Mouse (Mus musculus): ENCODE measurements around the gene Zcchc8. TPM values are rescaled to one million over a fixed set of nuclear protein-coding genes. Genes with fewer than 3 reads are reported as not detected.
"Not testable (repeated sequence)": the region's sequence is repeated elsewhere in the genome, so short reads cannot be mapped to it uniquely, and the experiment has no call there.

Zcchc8 gene
- 114 and 117 TPM in 2 replicates for polyA plus RNA-seq (2011; ENCODE audit: insufficient read depth, insufficient read length, low read depth, missing spikeins)

GRCm38 (mm10) chr5:123720328-123721311 lies at the start of gene Zcchc8:
Zcchc8 (minus strand) TSS chr5:123721100.
- TF ChIP-seq EP300 (IDR thresholded peaks at IDR 0.05; ENCODE audit: insufficient read depth, low read depth, low read length), result no peak
- peak; percentile 46 for TF ChIP-seq POLR2A (IDR thresholded peaks at IDR 0.05; ENCODE audit: insufficient read depth, low read length)
- Histone ChIP-seq H3K9me3 (replicated peaks; ENCODE audit: control insufficient read depth, insufficient read depth, low read length, poor library complexity, severe bottlenecking) (no peaks in the 10 kb centered on the region), H3K4me1 (ENCODE audit: control insufficient read depth, insufficient read depth, low read length) (no peaks in the 10 kb centered on the region), H3K27me3 (ENCODE audit: control insufficient read depth, insufficient read depth, low read length, poor library complexity, severe bottlenecking) (no peaks in the 10 kb centered on the region), H3K4me3 (ENCODE audit: low read depth, low read length) (peak within 1 kb of the TSS; percentile 96), H3K9ac (ENCODE audit: low read depth, poor library complexity, severe bottlenecking) (peak within 1 kb of the TSS; percentile 92), H3K36me3 (ENCODE audit: control insufficient read depth, insufficient read depth, low read length, poor library complexity, severe bottlenecking) (peaks cover 8% of the 10 kb centered on the region), H3K27ac (ENCODE audit: insufficient read depth, low read length) (no peak within 1 kb of the TSS)

- not testable (repeated sequence) for H3K27ac ChIP-seq (ENCODE audit: insufficient read depth, low read length); H3K9me3 ChIP-seq (replicated peaks; ENCODE audit: control insufficient read depth, insufficient read depth, low read length, poor library complexity, severe bottlenecking); H3K4me1 ChIP-seq (ENCODE audit: control insufficient read depth, insufficient read depth, low read length); H3K27me3 ChIP-seq (ENCODE audit: control insufficient read depth, insufficient read depth, low read length, poor library complexity, severe bottlenecking); H3K4me3 ChIP-seq (ENCODE audit: low read depth, low read length); H3K9ac ChIP-seq (ENCODE audit: low read depth, poor library complexity, severe bottlenecking)
- peaks cover 59% of the 10 kb centered on the region for H3K36me3 ChIP-seq (ENCODE audit: control insufficient read depth, insufficient read depth, low read length, poor library complexity, severe bottlenecking)
Measured at GRCm38 (mm10) chr5:123766455-123766854, 45.6 kb upstream of the Zcchc8 start.

GRCm38 (mm10) chr5:123765506-123765905 lies 44.6 kb upstream of the Zcchc8 start:
- no peak overlapping the region for H3K9ac ChIP-seq (ENCODE audit: low read depth, poor library complexity, severe bottlenecking)
- H3K27ac ChIP-seq (ENCODE audit: insufficient read depth, low read length), result no peak overlapping the region
- H3K4me1 ChIP-seq (ENCODE audit: control insufficient read depth, insufficient read depth, low read length), result no peaks in the 10 kb centered on the region
- no peaks in the 10 kb centered on the region for H3K27me3 ChIP-seq (ENCODE audit: control insufficient read depth, insufficient read depth, low read length, poor library complexity, severe bottlenecking)
- no peaks in the 10 kb centered on the region for H3K9me3 ChIP-seq (replicated peaks; ENCODE audit: control insufficient read depth, insufficient read depth, low read length, poor library complexity, severe bottlenecking)
- no peak overlapping the region for H3K4me3 ChIP-seq (ENCODE audit: low read depth, low read length)
- no peak for TF ChIP-seq CTCF (IDR thresholded peaks at IDR 0.05; ENCODE audit: low read depth, low read length)
- TF ChIP-seq EP300 (IDR thresholded peaks at IDR 0.05; ENCODE audit: insufficient read depth, low read depth, low read length), result no peak
- TF ChIP-seq POLR2A (IDR thresholded peaks at IDR 0.05; ENCODE audit: insufficient read depth, low read length), result no peak
- H3K36me3 ChIP-seq (ENCODE audit: control insufficient read depth, insufficient read depth, low read length, poor library complexity, severe bottlenecking), result peaks cover 52% of the 10 kb centered on the region

- peak within 1 kb of the TSS; percentile 99 for H3K9ac ChIP-seq (ENCODE audit: low read depth, poor library complexity, severe bottlenecking)
- H3K27ac ChIP-seq (ENCODE audit: insufficient read depth, low read length), result peak within 1 kb of the TSS; percentile 83
- peak within 1 kb of the TSS; percentile 100 for H3K4me3 ChIP-seq (ENCODE audit: low read depth, low read length)
- peaks cover 3% of the 10 kb centered on the region for H3K4me1 ChIP-seq (ENCODE audit: control insufficient read depth, insufficient read depth, low read length)
- peaks cover 33% of the 10 kb centered on the region for H3K36me3 ChIP-seq (ENCODE audit: control insufficient read depth, insufficient read depth, low read length, poor library complexity, severe bottlenecking)
- 0 out of 2 replicates have a peak, but pooled peaks have one; percentile 28 for TF ChIP-seq EP300 (IDR thresholded peaks at IDR 0.05; ENCODE audit: insufficient read depth, low read depth, low read length)
- TF ChIP-seq POLR2A (IDR thresholded peaks at IDR 0.05; ENCODE audit: insufficient read depth, low read length), result peak; percentile 72
- no peak for TF ChIP-seq CTCF (IDR thresholded peaks at IDR 0.05; ENCODE audit: low read depth, low read length)
- no peaks in the 10 kb centered on the region for H3K9me3 ChIP-seq (replicated peaks; ENCODE audit: control insufficient read depth, insufficient read depth, low read length, poor library complexity, severe bottlenecking)
- H3K27me3 ChIP-seq (ENCODE audit: control insufficient read depth, insufficient read depth, low read length, poor library complexity, severe bottlenecking), result no peaks in the 10 kb centered on the region
Measured at GRCm38 (mm10) chr5:123749065-123750064, 28.5 kb upstream of the Zcchc8 start, which contains the start of the genes Rsrc2 and Kntc1. Rsrc2 (minus strand) TSS chr5:123749414. Kntc1 (plus strand) TSS chr5:123749716.

- peak overlapping the region; percentile 100 for H3K4me3 ChIP-seq (ENCODE audit: low read depth, low read length)
- peak overlapping the region; percentile 75 for H3K27ac ChIP-seq (ENCODE audit: insufficient read depth, low read length)
- no peak for TF ChIP-seq CTCF (IDR thresholded peaks at IDR 0.05; ENCODE audit: low read depth, low read length)
- TF ChIP-seq POLR2A (IDR thresholded peaks at IDR 0.05; ENCODE audit: insufficient read depth, low read length), result no peak
- TF ChIP-seq EP300 (IDR thresholded peaks at IDR 0.05; ENCODE audit: insufficient read depth, low read depth, low read length), result no peak
- H3K27me3 ChIP-seq (ENCODE audit: control insufficient read depth, insufficient read depth, low read length, poor library complexity, severe bottlenecking), result no peaks in the 10 kb centered on the region
- H3K9ac ChIP-seq (ENCODE audit: low read depth, poor library complexity, severe bottlenecking), result peak overlapping the region; percentile 99
- peaks cover 3% of the 10 kb centered on the region for H3K4me1 ChIP-seq (ENCODE audit: control insufficient read depth, insufficient read depth, low read length)
- peaks cover 35% of the 10 kb centered on the region for H3K36me3 ChIP-seq (ENCODE audit: control insufficient read depth, insufficient read depth, low read length, poor library complexity, severe bottlenecking)
- no peaks in the 10 kb centered on the region for H3K9me3 ChIP-seq (replicated peaks; ENCODE audit: control insufficient read depth, insufficient read depth, low read length, poor library complexity, severe bottlenecking)
Measured at GRCm38 (mm10) chr5:123748339-123749064, 27.6 kb upstream of the Zcchc8 start.

Data from ES-Bruce4 (cell line).